Mouse (Mus musculus) liver, embryonic 14.5 days (tissue): ENCODE measurements around the gene Mgat4c.

Source experiments
- CTCF ChIP-seq: IDR thresholded peaks from 2 replicates; pipeline ENCODE4 v1.5.1; 2016; ENCODE audit warnings: antibody characterized with exemption, low read depth, control low read depth
- EP300 ChIP-seq: IDR thresholded peaks from 2 replicates; pipeline ENCODE4 v1.6.1; 2016; ENCODE audit warnings: antibody characterized with exemption, low read depth

DNA sequence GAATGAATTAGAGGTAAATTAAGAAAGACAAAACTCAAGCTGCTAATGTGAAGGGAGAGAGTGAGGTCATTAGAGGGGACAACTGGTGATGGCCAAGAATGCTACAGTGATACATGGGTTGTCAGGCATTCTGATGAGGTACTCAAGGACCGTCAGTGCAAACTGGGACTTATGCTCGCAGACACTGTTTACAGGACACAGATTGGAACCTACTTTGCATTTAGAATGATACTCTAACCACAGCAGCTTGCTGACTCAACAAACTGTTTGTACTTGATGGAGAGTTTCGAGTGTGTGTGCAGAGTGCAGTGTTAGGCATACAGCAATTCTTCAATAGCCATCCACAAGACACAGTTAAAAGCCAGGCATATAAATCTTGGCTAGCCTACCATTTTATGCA is 503.4 kb downstream of the Mgat4c start:
- TF ChIP-seq CTCF (no peak), EP300 (no peak)
